18 mouse cellular contexts compared by ENCODE assay signal in the genomic region with DNA sequence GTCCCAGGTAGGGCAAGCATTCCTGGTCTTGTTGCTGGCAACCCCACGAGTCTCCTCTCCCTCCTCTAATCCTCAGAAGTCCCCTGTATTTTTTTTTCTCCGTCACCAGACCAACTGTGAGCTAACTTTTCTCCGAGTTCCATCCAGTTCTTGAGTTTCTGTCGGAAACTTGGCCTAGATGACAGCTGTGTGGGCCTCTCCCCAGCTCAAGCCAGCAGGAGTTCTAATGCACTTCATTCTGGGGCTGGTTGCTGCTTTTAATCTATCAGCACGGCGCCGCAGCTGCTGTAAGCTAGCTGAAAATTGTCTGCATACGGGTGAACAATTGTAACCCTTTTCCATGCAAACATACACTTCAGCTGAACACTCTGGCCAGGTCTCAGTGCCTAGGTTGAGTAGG.
A peak's percentile ranks its signal among the peaks of the same experiment; 100 is the strongest.
DNase-seq lines count a peak whose midpoint lies in the region; ATAC-seq lines count a peak whose summit lies in the region.
"Had no signal": no experiment of that assay in that cellular context is flagged by ENCODE, and none has a peak within 500 bp of the region (broad histone marks: within the 10 kb centered on the region; RNA-seq: fewer than 3 reads in every experiment).

No protein-coding gene starts in this region.

- H3K4me3 ChIP-seq in embryonic facial prominence, embryonic 12.5 days = no peak overlapping the region
- H3K4me3 ChIP-seq in embryonic facial prominence, embryonic 10.5 days = no peak overlapping the region
- no peak overlapping the region for H3K4me3 ChIP-seq in limb, embryonic 11.5 days (ENCODE audit: low read depth, low read length)
- no peak overlapping the region for H3K4me3 ChIP-seq in limb, embryonic 10.5 days
- no peak overlapping the region for H3K4me3 ChIP-seq in hindbrain, embryonic 12.5 days
- H3K4me3 ChIP-seq in limb, embryonic 15.5 days = no peak overlapping the region
- H3K4me3 ChIP-seq: forebrain, embryonic 13.5 days; heart, adult 2 months; liver, embryonic 15.5 days; neural tube, embryonic 12.5 days had no signal

- H3K9ac ChIP-seq in embryonic facial prominence, embryonic 12.5 days = no peak overlapping the region
- no peak overlapping the region for H3K9ac ChIP-seq in limb, embryonic 11.5 days (ENCODE audit: low read length)
- no peak overlapping the region for H3K9ac ChIP-seq in hindbrain, embryonic 12.5 days
- no peak overlapping the region for H3K9ac ChIP-seq in limb, embryonic 15.5 days
- H3K9ac ChIP-seq: forebrain, embryonic 13.5 days; liver, embryonic 15.5 days; neural tube, embryonic 12.5 days had no signal

- H3K27ac ChIP-seq in embryonic facial prominence, embryonic 12.5 days = peak overlapping the region; percentile 47; the same call in 1 of the 2 replicates
- H3K27ac ChIP-seq in embryonic facial prominence, embryonic 10.5 days (replicated peaks) = no peak overlapping the region
- H3K27ac ChIP-seq in limb, embryonic 11.5 days (replicated peaks; ENCODE audit: low read depth, low read length) = peak overlapping the region; percentile 5; the same call in 1 of the 2 replicates
- no peak overlapping the region; the same call in 1 of the 2 replicates for H3K27ac ChIP-seq in limb, embryonic 10.5 days
- 0 out of 2 replicates have a peak overlapping the region, but pooled peaks have one; percentile 45 for H3K27ac ChIP-seq in hindbrain, embryonic 12.5 days
- H3K27ac ChIP-seq in limb, embryonic 15.5 days = peak overlapping the region; percentile 85
- H3K27ac ChIP-seq: heart, adult 2 months; liver, embryonic 15.5 days; neural tube, embryonic 12.5 days had no signal

- 52% methylated on average over 8 of the region's 8 CpGs for WGBS in embryonic facial prominence, embryonic 12.5 days
- 80% methylated on average over 8 of the region's 8 CpGs for WGBS in embryonic facial prominence, embryonic 10.5 days
- WGBS in limb, embryonic 11.5 days = 51% methylated on average over 8 of the region's 8 CpGs
- 75% methylated on average over 8 of the region's 8 CpGs for WGBS in limb, embryonic 10.5 days
- 61% methylated on average over 8 of the region's 8 CpGs for WGBS in hindbrain, embryonic 12.5 days
- WGBS in limb, embryonic 15.5 days = 29% methylated on average over 8 of the region's 8 CpGs

- H3K9me3 ChIP-seq in embryonic facial prominence, embryonic 12.5 days = no peaks in the 10 kb centered on the region
- no peaks in the 10 kb centered on the region for H3K9me3 ChIP-seq in embryonic facial prominence, embryonic 10.5 days
- no peaks in the 10 kb centered on the region for H3K9me3 ChIP-seq in limb, embryonic 11.5 days (ENCODE audit: control insufficient read depth, low read length)
- H3K9me3 ChIP-seq in limb, embryonic 10.5 days (replicated peaks) = no peaks in the 10 kb centered on the region
- H3K9me3 ChIP-seq in hindbrain, embryonic 12.5 days (replicated peaks) = no peaks in the 10 kb centered on the region
- no peaks in the 10 kb centered on the region for H3K9me3 ChIP-seq in limb, embryonic 15.5 days
- H3K9me3 ChIP-seq: forebrain, embryonic 13.5 days; liver, embryonic 15.5 days; neural tube, embryonic 12.5 days had no signal

- H3K27me3 ChIP-seq in embryonic facial prominence, embryonic 12.5 days = no peaks in the 10 kb centered on the region
- H3K27me3 ChIP-seq in embryonic facial prominence, embryonic 10.5 days (replicated peaks; ENCODE audit: low read depth, poor library complexity, severe bottlenecking) = no peaks in the 10 kb centered on the region
- H3K27me3 ChIP-seq in limb, embryonic 11.5 days (ENCODE audit: control insufficient read depth, insufficient read depth, low read length) = no peaks in the 10 kb centered on the region
- no peaks in the 10 kb centered on the region for H3K27me3 ChIP-seq in limb, embryonic 10.5 days (ENCODE audit: low read depth, poor library complexity, severe bottlenecking)
- H3K27me3 ChIP-seq in hindbrain, embryonic 12.5 days = no peaks in the 10 kb centered on the region
- no peaks in the 10 kb centered on the region for H3K27me3 ChIP-seq in limb, embryonic 15.5 days
- H3K27me3 ChIP-seq: forebrain, embryonic 13.5 days; liver, embryonic 15.5 days; neural tube, embryonic 12.5 days had no signal

- ATAC-seq in embryonic facial prominence, embryonic 12.5 days (ENCODE audit: insufficient number of reproducible peaks, insufficient read depth, low FRiP score, low TSS enrichment) = no peak
- ATAC-seq in limb, embryonic 11.5 days (ENCODE audit: insufficient number of reproducible peaks, low FRiP score, low TSS enrichment, low read depth) = no peak
- ATAC-seq in hindbrain, embryonic 12.5 days (ENCODE audit: low FRiP score) = no peak
- peak; percentile 58; the same call in 1 of the 2 replicates for ATAC-seq in limb, embryonic 15.5 days (ENCODE audit: insufficient number of reproducible peaks, low FRiP score, low TSS enrichment, low read depth)
- ATAC-seq: forebrain, embryonic 13.5 days had no signal

- no peaks in the 10 kb centered on the region for H3K36me3 ChIP-seq in embryonic facial prominence, embryonic 12.5 days
- H3K36me3 ChIP-seq in embryonic facial prominence, embryonic 10.5 days (replicated peaks) = peaks cover 15% of the 10 kb centered on the region; the same call in 1 of the 2 replicates
- H3K36me3 ChIP-seq in limb, embryonic 11.5 days (ENCODE audit: control insufficient read depth, insufficient read depth, low read length) = no peaks in the 10 kb centered on the region
- peaks cover 29% of the 10 kb centered on the region for H3K36me3 ChIP-seq in limb, embryonic 10.5 days
- no peaks in the 10 kb centered on the region for H3K36me3 ChIP-seq in hindbrain, embryonic 12.5 days
- no peaks in the 10 kb centered on the region for H3K36me3 ChIP-seq in limb, embryonic 15.5 days
- H3K36me3 ChIP-seq: liver, embryonic 15.5 days; neural tube, embryonic 12.5 days had no signal

- H3K4me1 ChIP-seq in embryonic facial prominence, embryonic 12.5 days = peaks cover 46% of the 10 kb centered on the region
- H3K4me1 ChIP-seq in embryonic facial prominence, embryonic 10.5 days = peaks cover 25% of the 10 kb centered on the region
- peaks cover 2% of the 10 kb centered on the region for H3K4me1 ChIP-seq in limb, embryonic 11.5 days (ENCODE audit: control insufficient read depth, insufficient read depth, low read length)
- H3K4me1 ChIP-seq in limb, embryonic 10.5 days = peaks cover 28% of the 10 kb centered on the region
- peaks cover 57% of the 10 kb centered on the region for H3K4me1 ChIP-seq in hindbrain, embryonic 12.5 days
- peaks cover 51% of the 10 kb centered on the region for H3K4me1 ChIP-seq in limb, embryonic 15.5 days
- H3K4me1 ChIP-seq: liver, embryonic 15.5 days had no signal

- DNase-seq in embryonic facial prominence, embryonic 10.5 days (ENCODE audit: low spot score) = no peak
- DNase-seq in limb, embryonic 11.5 days (ENCODE audit: low spot score) = no peak
- no peak for DNase-seq in limb, embryonic 10.5 days (ENCODE audit: low spot score)
- DNase-seq in cerebellum, postnatal 25 days = no peak
- no peak for DNase-seq in kidney, postnatal 10 days
- DNase-seq: adrenal gland, postnatal 14 days; cerebellum, adult 9-10 months; heart, adult 2 months; kidney, adult 18-20 months; kidney, postnatal 4 days; right cerebral cortex, postnatal 4 days; thymus, adult 2 months had no signal

- H3K4me2 ChIP-seq in embryonic facial prominence, embryonic 12.5 days (replicated peaks) = no peak overlapping the region
- H3K4me2 ChIP-seq in limb, embryonic 11.5 days (ENCODE audit: low read depth, severe bottlenecking) = no peak overlapping the region
- H3K4me2 ChIP-seq in hindbrain, embryonic 12.5 days (replicated peaks) = no peak overlapping the region
- peak overlapping the region; percentile 15; the same call in 1 of the 2 replicates for H3K4me2 ChIP-seq in limb, embryonic 15.5 days
- H3K4me2 ChIP-seq: forebrain, embryonic 13.5 days; liver, embryonic 15.5 days; neural tube, embryonic 12.5 days had no signal

Comparison
In these comparisons a context has a peak if more than half of its experiments do, and no peak if none do; other contexts are left out.
1. H3K27ac ChIP-seq: peak in embryonic facial prominence, embryonic 12.5 days (single experiment), limb, embryonic 11.5 days (single experiment), hindbrain, embryonic 12.5 days (single experiment) and limb, embryonic 15.5 days (single experiment); none in embryonic facial prominence, embryonic 10.5 days (single experiment) and limb, embryonic 10.5 days (single experiment).